Mouse (Mus musculus): ENCODE data around the gene Vmn1r15. TPM values are rescaled to one million over a fixed set of nuclear protein-coding genes. Genes with fewer than 3 reads are reported as not detected.

Vmn1r15 gene
- not detected in 2 replicates for polyA plus RNA-seq (2015; fragmentation: Nextera tagmentation; extraction: Ambion mirVana)

DNA sequence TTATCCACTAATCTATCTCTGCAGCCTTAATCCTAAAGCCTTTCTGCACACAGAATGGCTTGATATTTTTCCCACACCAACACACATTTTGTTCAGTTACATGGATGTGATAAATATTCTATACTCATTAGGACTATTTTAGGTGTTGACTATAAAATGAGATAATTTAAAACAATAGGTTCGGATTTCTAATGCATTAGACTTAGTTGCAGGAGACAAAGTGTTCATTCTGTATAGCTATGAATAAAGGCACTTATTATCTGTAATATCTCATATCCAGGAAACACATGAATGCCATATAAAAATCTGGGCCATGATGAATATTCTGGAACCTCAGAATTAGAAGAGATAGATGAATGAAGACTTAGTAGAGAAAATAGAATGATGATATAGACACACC lies at the start of gene Vmn1r15:
TSS of gene Vmn1r15 (plus strand) at position 301 of the 400 bp plus-strand sequence.
- ATAC-seq, result no peak
- no peak within 1 kb of the TSS for H3K9ac ChIP-seq (ENCODE audit: low read depth, low read length)
- WGBS, result 81% methylated on average over 1 of the region's 1 CpGs

GRCm38 (mm10) chr6:57231386-57231785 lies 26.4 kb upstream of the Vmn1r15 start, which contains the start of gene Vmn1r14:
Vmn1r14 (plus strand) TSS chr6:57231686.
- Histone ChIP-seq H3K27ac (ENCODE audit: low read length) (no peak within 1 kb of the TSS), H3K4me1 (ENCODE audit: control insufficient read depth, insufficient read depth, low read length) (no peaks in the 10 kb centered on the region), H3K9ac (ENCODE audit: low read depth, low read length) (no peak within 1 kb of the TSS), H3K27me3 (ENCODE audit: control insufficient read depth, insufficient read depth, low read depth, low read length) (no peaks in the 10 kb centered on the region), H3K4me3 (ENCODE audit: low read depth, low read length) (no peak within 1 kb of the TSS), H3K9me3 (replicated peaks; ENCODE audit: control insufficient read depth, low read length, poor library complexity, severe bottlenecking) (no peaks in the 10 kb centered on the region), H3K4me2 (ENCODE audit: low read length) (no peak within 1 kb of the TSS), H3K36me3 (ENCODE audit: control insufficient read depth, insufficient read depth, low read length) (no peaks in the 10 kb centered on the region)
- WGBS, result 91% methylated on average over 3 of the region's 3 CpGs
- no peak for ATAC-seq

More for the DNA sequence above, at the start of gene Vmn1r15:
- H3K27me3 ChIP-seq (ENCODE audit: control insufficient read depth, insufficient read depth, low read depth, low read length), result no peaks in the 10 kb centered on the region
- no peak within 1 kb of the TSS for H3K27ac ChIP-seq (ENCODE audit: low read length)
- H3K4me1 ChIP-seq (ENCODE audit: control insufficient read depth, insufficient read depth, low read length), result no peaks in the 10 kb centered on the region
- no peak within 1 kb of the TSS for H3K4me3 ChIP-seq (ENCODE audit: low read depth, low read length)
- H3K9me3 ChIP-seq (replicated peaks; ENCODE audit: control insufficient read depth, low read length, poor library complexity, severe bottlenecking), result no peaks in the 10 kb centered on the region
- no peak within 1 kb of the TSS for H3K4me2 ChIP-seq (ENCODE audit: low read length)
- no peaks in the 10 kb centered on the region for H3K36me3 ChIP-seq (ENCODE audit: control insufficient read depth, insufficient read depth, low read length)

DNA sequence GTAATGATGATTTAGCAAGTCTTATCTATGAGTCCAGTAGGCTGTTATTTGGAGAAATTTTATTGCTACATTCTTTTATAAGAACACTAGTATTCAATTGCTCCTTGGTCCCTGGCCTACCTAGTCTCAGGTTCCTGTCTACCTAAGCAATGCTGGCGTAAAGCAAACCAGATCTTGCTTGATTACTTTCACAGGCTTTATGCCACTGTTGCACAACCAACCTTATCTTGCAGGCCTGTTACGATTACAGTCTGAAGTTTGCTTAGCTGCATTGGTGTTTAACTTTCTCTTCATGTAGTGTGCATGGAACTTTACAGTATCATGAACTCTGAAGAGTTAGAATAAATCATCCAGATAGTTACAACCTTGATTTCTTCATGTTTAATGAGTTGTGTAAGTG lies 3.2 kb downstream of the Vmn1r15 start:
- no peak overlapping the region for H3K27ac ChIP-seq (ENCODE audit: low read length)
- ATAC-seq, result no peak
- 91% methylated on average over 2 of the region's 2 CpGs for WGBS
- H3K27me3 ChIP-seq (ENCODE audit: control insufficient read depth, insufficient read depth, low read depth, low read length), result no peaks in the 10 kb centered on the region
- no peak overlapping the region for H3K4me2 ChIP-seq (ENCODE audit: low read length)
- H3K4me1 ChIP-seq (ENCODE audit: control insufficient read depth, insufficient read depth, low read length), result no peaks in the 10 kb centered on the region
- H3K4me3 ChIP-seq (ENCODE audit: low read depth, low read length), result no peak overlapping the region
- no peak overlapping the region for H3K9ac ChIP-seq (ENCODE audit: low read depth, low read length)
- H3K9me3 ChIP-seq (replicated peaks; ENCODE audit: control insufficient read depth, low read length, poor library complexity, severe bottlenecking), result no peaks in the 10 kb centered on the region
- H3K36me3 ChIP-seq (ENCODE audit: control insufficient read depth, insufficient read depth, low read length), result no peaks in the 10 kb centered on the region

- 72% methylated on average over 3 of the region's 3 CpGs for WGBS
- Histone ChIP-seq H3K27ac (ENCODE audit: low read length) (no peak overlapping the region), H3K36me3 (ENCODE audit: control insufficient read depth, insufficient read depth, low read length) (no peaks in the 10 kb centered on the region), H3K4me1 (ENCODE audit: control insufficient read depth, insufficient read depth, low read length) (no peaks in the 10 kb centered on the region), H3K4me3 (ENCODE audit: low read depth, low read length) (no peak overlapping the region), H3K27me3 (ENCODE audit: control insufficient read depth, insufficient read depth, low read depth, low read length) (no peaks in the 10 kb centered on the region), H3K4me2 (ENCODE audit: low read length) (no peak overlapping the region), H3K9ac (ENCODE audit: low read depth, low read length) (no peak overlapping the region), H3K9me3 (replicated peaks; ENCODE audit: control insufficient read depth, low read length, poor library complexity, severe bottlenecking) (no peaks in the 10 kb centered on the region)
- ATAC-seq, result no peak
These were observed 14.1 kb downstream of the Vmn1r15 start for GRCm38 (mm10) chr6:57271881-57272280.

- Histone ChIP-seq H3K27me3 (ENCODE audit: control insufficient read depth, insufficient read depth, low read depth, low read length) (no peaks in the 10 kb centered on the region), H3K27ac (ENCODE audit: low read length) (no peak overlapping the region), H3K9ac (ENCODE audit: low read depth, low read length) (no peak overlapping the region), H3K36me3 (ENCODE audit: control insufficient read depth, insufficient read depth, low read length) (no peaks in the 10 kb centered on the region), H3K4me1 (ENCODE audit: control insufficient read depth, insufficient read depth, low read length) (no peaks in the 10 kb centered on the region), H3K4me3 (ENCODE audit: low read depth, low read length) (no peak overlapping the region), H3K4me2 (ENCODE audit: low read length) (no peak overlapping the region), H3K9me3 (replicated peaks; ENCODE audit: control insufficient read depth, low read length, poor library complexity, severe bottlenecking) (no peaks in the 10 kb centered on the region)
- no peak for ATAC-seq
These were observed 14.8 kb downstream of the Vmn1r15 start for GRCm38 (mm10) chr6:57272517-57272916.

- H3K36me3 ChIP-seq (ENCODE audit: control insufficient read depth, insufficient read depth, low read length), result no peaks in the 10 kb centered on the region
- no peak for ATAC-seq
- no peak overlapping the region for H3K4me3 ChIP-seq (ENCODE audit: low read depth, low read length)
- H3K27me3 ChIP-seq (ENCODE audit: control insufficient read depth, insufficient read depth, low read depth, low read length), result no peaks in the 10 kb centered on the region
- no peaks in the 10 kb centered on the region for H3K9me3 ChIP-seq (replicated peaks; ENCODE audit: control insufficient read depth, low read length, poor library complexity, severe bottlenecking)
- H3K4me1 ChIP-seq (ENCODE audit: control insufficient read depth, insufficient read depth, low read length), result no peaks in the 10 kb centered on the region
- no peak overlapping the region for H3K27ac ChIP-seq (ENCODE audit: low read length)
- H3K9ac ChIP-seq (ENCODE audit: low read depth, low read length), result no peak overlapping the region
- H3K4me2 ChIP-seq (ENCODE audit: low read length), result no peak overlapping the region
These were observed 21.2 kb downstream of the Vmn1r15 start for GRCm38 (mm10) chr6:57278952-57279351.

Other genes with a start within 250 kb of the Vmn1r15 start
- not detected in 2 replicates for gene Vmn1r7, start 232.6 kb upstream of the Vmn1r15 start, polyA plus RNA-seq (2015; fragmentation: Nextera tagmentation; extraction: Ambion mirVana)
- not detected in 2 replicates for gene Vmn1r8, start 225.7 kb upstream of the Vmn1r15 start, polyA plus RNA-seq (2015; fragmentation: Nextera tagmentation; extraction: Ambion mirVana)
- gene Vmn1r9, start 191.2 kb upstream of the Vmn1r15 start, polyA plus RNA-seq (2015; fragmentation: Nextera tagmentation; extraction: Ambion mirVana), result not detected in 2 replicates
- gene Vmn1r10, start 148.5 kb upstream of the Vmn1r15 start, polyA plus RNA-seq (2015; fragmentation: Nextera tagmentation; extraction: Ambion mirVana), result not detected in 2 replicates
- not detected in 2 replicates for gene Vmn1r11, start 124.5 kb upstream of the Vmn1r15 start, polyA plus RNA-seq (2015; fragmentation: Nextera tagmentation; extraction: Ambion mirVana)
- not detected in 2 replicates for gene Vmn1r12, start 101.0 kb upstream of the Vmn1r15 start, polyA plus RNA-seq (2015; fragmentation: Nextera tagmentation; extraction: Ambion mirVana)
- not detected in 2 replicates for gene Vmn1r13, start 54.7 kb upstream of the Vmn1r15 start, polyA plus RNA-seq (2015; fragmentation: Nextera tagmentation; extraction: Ambion mirVana)
- not detected in 2 replicates for gene Vmn1r14, start 26.3 kb upstream of the Vmn1r15 start, polyA plus RNA-seq (2015; fragmentation: Nextera tagmentation; extraction: Ambion mirVana)
- gene Vmn1r16, start 71.5 kb downstream of the Vmn1r15 start, polyA plus RNA-seq (2015; fragmentation: Nextera tagmentation; extraction: Ambion mirVana), result not detected in 2 replicates
- not detected in 2 replicates for gene Vmn1r17, start 105.8 kb downstream of the Vmn1r15 start, polyA plus RNA-seq (2015; fragmentation: Nextera tagmentation; extraction: Ambion mirVana)
- gene Vmn1r18, start 137.8 kb downstream of the Vmn1r15 start, polyA plus RNA-seq (2015; fragmentation: Nextera tagmentation; extraction: Ambion mirVana), result not detected in 2 replicates
- not detected in 2 replicates for gene Vmn1r19, start 145.8 kb downstream of the Vmn1r15 start, polyA plus RNA-seq (2015; fragmentation: Nextera tagmentation; extraction: Ambion mirVana)
- gene Vmn1r20, start 171.0 kb downstream of the Vmn1r15 start, polyA plus RNA-seq (2015; fragmentation: Nextera tagmentation; extraction: Ambion mirVana), result not detected in 2 replicates

Data from midbrain, embryonic 16.5 days (tissue).